ENCODE assay signal across 16 mouse cellular contexts in genomic region chr9:30762913-30763312, GRCm38 (mm10).
DNase-seq lines count a peak whose midpoint lies in the region; ATAC-seq and TF ChIP-seq lines count a peak whose summit lies in the region.
"Had no signal": no experiment of that assay in that cellular context is flagged by ENCODE, and none has a peak within 500 bp of the region (broad histone marks: within the 10 kb centered on the region; RNA-seq: fewer than 3 reads in every experiment).

No protein-coding gene starts in this region.

- no peak for TF ChIP-seq CTCF in thymus, adult 2 months (IDR thresholded peaks at IDR 0.05; ENCODE audit: borderline replicate concordance, control insufficient read depth, extremely low read depth, insufficient read depth, low read length, poor library complexity)

- no peak overlapping the region for H3K4me2 ChIP-seq in heart, embryonic 11.5 days
- H3K4me2 ChIP-seq in heart, embryonic 13.5 days = no peak overlapping the region
- no peak overlapping the region for H3K4me2 ChIP-seq in forebrain, embryonic 14.5 days (ENCODE audit: low read length)
- H3K4me2 ChIP-seq: embryonic facial prominence, embryonic 13.5 days; kidney, embryonic 15.5 days; limb, embryonic 12.5 days; midbrain, embryonic 12.5 days had no signal

- no peak for TF ChIP-seq POLR2A in thymus, adult 2 months (IDR thresholded peaks at IDR 0.05; ENCODE audit: control insufficient read depth, extremely low read depth, insufficient read depth, low read length, poor library complexity)

- H3K36me3 ChIP-seq in heart, embryonic 11.5 days (ENCODE audit: control insufficient read depth, insufficient read depth, low read length) = no peaks in the 10 kb centered on the region
- no peaks in the 10 kb centered on the region for H3K36me3 ChIP-seq in heart, embryonic 13.5 days
- H3K36me3 ChIP-seq in forebrain, embryonic 14.5 days (ENCODE audit: control insufficient read depth, insufficient read depth, low read length) = no peaks in the 10 kb centered on the region
- H3K36me3 ChIP-seq in thymus, adult 2 months (ENCODE audit: control insufficient read depth, insufficient read depth, low read length) = no peaks in the 10 kb centered on the region
- H3K36me3 ChIP-seq: embryonic facial prominence, embryonic 13.5 days; kidney, embryonic 15.5 days; limb, embryonic 12.5 days; midbrain, embryonic 12.5 days had no signal

- DNase-seq in heart, adult 11 months = peak; percentile 97
- DNase-seq in right cerebral cortex, postnatal 14 days = peak; percentile 4
- DNase-seq in right cerebral cortex, postnatal 10 days (ENCODE audit: low spot score in 2 of 2) = no peak
- peak; percentile 39 for DNase-seq in heart, postnatal 4 days
- DNase-seq in forebrain, embryonic 14.5 days (ENCODE audit: low spot score) = no peak
- DNase-seq in thymus, adult 2 months = no peak
- DNase-seq: adrenal gland, adult 2 months; lung, adult 18-20 months; lung, postnatal 4 days had no signal

- H3K27me3 ChIP-seq in heart, embryonic 11.5 days (ENCODE audit: control insufficient read depth, insufficient read depth, low read length) = no peaks in the 10 kb centered on the region
- no peaks in the 10 kb centered on the region for H3K27me3 ChIP-seq in heart, embryonic 13.5 days (replicated peaks)
- H3K27me3 ChIP-seq in forebrain, embryonic 14.5 days (replicated peaks; ENCODE audit: control insufficient read depth, insufficient read depth, low read length) = no peaks in the 10 kb centered on the region
- H3K27me3 ChIP-seq in thymus, adult 2 months (ENCODE audit: control insufficient read depth, insufficient read depth, low read length) = no peaks in the 10 kb centered on the region
- H3K27me3 ChIP-seq: embryonic facial prominence, embryonic 13.5 days; kidney, embryonic 15.5 days; limb, embryonic 12.5 days; midbrain, embryonic 12.5 days had no signal

- no peak for ATAC-seq in heart, embryonic 11.5 days (replicated peaks; ENCODE audit: insufficient number of reproducible peaks, low FRiP score, low TSS enrichment)
- ATAC-seq in heart, embryonic 13.5 days (ENCODE audit: extremely low read depth, insufficient number of reproducible peaks, low FRiP score, low TSS enrichment) = peak; percentile 55
- no peak for ATAC-seq in forebrain, embryonic 14.5 days
- ATAC-seq: inflammation-experienced regulatory T-cells, adult 6 months had no signal

- H3K9ac ChIP-seq in heart, embryonic 11.5 days (ENCODE audit: low read depth, low read length) = no peak overlapping the region
- H3K9ac ChIP-seq in heart, embryonic 13.5 days = no peak overlapping the region
- H3K9ac ChIP-seq in forebrain, embryonic 14.5 days (ENCODE audit: low read length) = no peak overlapping the region
- H3K9ac ChIP-seq: embryonic facial prominence, embryonic 13.5 days; kidney, embryonic 15.5 days; limb, embryonic 12.5 days; midbrain, embryonic 12.5 days had no signal

- H3K4me1 ChIP-seq in heart, embryonic 11.5 days (ENCODE audit: control insufficient read depth, insufficient read depth, low read length) = no peaks in the 10 kb centered on the region
- H3K4me1 ChIP-seq in heart, embryonic 13.5 days = peaks cover 25% of the 10 kb centered on the region
- no peaks in the 10 kb centered on the region for H3K4me1 ChIP-seq in forebrain, embryonic 14.5 days (ENCODE audit: control insufficient read depth, insufficient read depth, low read length)
- H3K4me1 ChIP-seq in thymus, adult 2 months (replicated peaks; ENCODE audit: control insufficient read depth, insufficient read depth, low read length) = no peaks in the 10 kb centered on the region
- H3K4me1 ChIP-seq: embryonic facial prominence, embryonic 13.5 days; limb, embryonic 12.5 days; midbrain, embryonic 12.5 days had no signal

- no peak overlapping the region for H3K27ac ChIP-seq in heart, embryonic 11.5 days (ENCODE audit: low read depth, low read length)
- peak overlapping the region; percentile 43; the same call in 1 of the 2 replicates for H3K27ac ChIP-seq in heart, embryonic 13.5 days (replicated peaks)
- no peak overlapping the region for H3K27ac ChIP-seq in forebrain, embryonic 14.5 days (ENCODE audit: low read depth, low read length)
- H3K27ac ChIP-seq in thymus, adult 2 months (ENCODE audit: control insufficient read depth, insufficient read depth, low read length) = no peak overlapping the region
- H3K27ac ChIP-seq: embryonic facial prominence, embryonic 13.5 days; kidney, embryonic 15.5 days; limb, embryonic 12.5 days; midbrain, embryonic 12.5 days had no signal

- WGBS in heart, embryonic 11.5 days (ENCODE audit: insufficient replicate concordance) = 68% methylated on average over 1 of the region's 1 CpGs
- WGBS in heart, embryonic 13.5 days = 40% methylated on average over 1 of the region's 1 CpGs
- 100% methylated on average over 1 of the region's 1 CpGs for WGBS in forebrain, embryonic 14.5 days
- 97% methylated on average over 1 of the region's 1 CpGs for WGBS in thymus, adult 2 months

- no peaks in the 10 kb centered on the region for H3K9me3 ChIP-seq in heart, embryonic 11.5 days (replicated peaks; ENCODE audit: control insufficient read depth, low read length)
- H3K9me3 ChIP-seq in heart, embryonic 13.5 days = no peaks in the 10 kb centered on the region
- no peaks in the 10 kb centered on the region for H3K9me3 ChIP-seq in forebrain, embryonic 14.5 days (replicated peaks; ENCODE audit: control insufficient read depth, low read length)
- H3K9me3 ChIP-seq: embryonic facial prominence, embryonic 13.5 days; kidney, embryonic 15.5 days; limb, embryonic 12.5 days; midbrain, embryonic 12.5 days had no signal

- H3K4me3 ChIP-seq in heart, embryonic 11.5 days (ENCODE audit: low read depth, low read length) = no peak overlapping the region
- no peak overlapping the region for H3K4me3 ChIP-seq in heart, embryonic 13.5 days
- no peak overlapping the region for H3K4me3 ChIP-seq in forebrain, embryonic 14.5 days (ENCODE audit: low read depth, low read length)
- no peak overlapping the region for H3K4me3 ChIP-seq in thymus, adult 2 months (ENCODE audit: control insufficient read depth, insufficient read depth, low read length)
- H3K4me3 ChIP-seq: embryonic facial prominence, embryonic 13.5 days; kidney, embryonic 15.5 days; limb, embryonic 12.5 days; midbrain, embryonic 12.5 days had no signal

Comparison
In these comparisons a context has a peak if more than half of its experiments do, and no peak if none do; other contexts are left out.
1. DNase-seq: peak in heart, adult 11 months (single experiment), right cerebral cortex, postnatal 14 days (single experiment) and heart, postnatal 4 days (single experiment); none in right cerebral cortex, postnatal 10 days (0 of 2), forebrain, embryonic 14.5 days (single experiment) and thymus, adult 2 months (single experiment).